Mouse (Mus musculus) lung, postnatal 36 days (tissue): ENCODE measurements at regions not wholly inside any gene's neighbourhood (a gene's known extent, or its start where the extent isn't known, plus 50 kb on each side); places are given as distances from the start of the nearest gene placed in this dataset.

Experiments
- DNase-seq: peaks from one replicate; pipeline ENCODE4 v3.0.0; 2022; ENCODE audit warnings: mixed read lengths

DNA sequence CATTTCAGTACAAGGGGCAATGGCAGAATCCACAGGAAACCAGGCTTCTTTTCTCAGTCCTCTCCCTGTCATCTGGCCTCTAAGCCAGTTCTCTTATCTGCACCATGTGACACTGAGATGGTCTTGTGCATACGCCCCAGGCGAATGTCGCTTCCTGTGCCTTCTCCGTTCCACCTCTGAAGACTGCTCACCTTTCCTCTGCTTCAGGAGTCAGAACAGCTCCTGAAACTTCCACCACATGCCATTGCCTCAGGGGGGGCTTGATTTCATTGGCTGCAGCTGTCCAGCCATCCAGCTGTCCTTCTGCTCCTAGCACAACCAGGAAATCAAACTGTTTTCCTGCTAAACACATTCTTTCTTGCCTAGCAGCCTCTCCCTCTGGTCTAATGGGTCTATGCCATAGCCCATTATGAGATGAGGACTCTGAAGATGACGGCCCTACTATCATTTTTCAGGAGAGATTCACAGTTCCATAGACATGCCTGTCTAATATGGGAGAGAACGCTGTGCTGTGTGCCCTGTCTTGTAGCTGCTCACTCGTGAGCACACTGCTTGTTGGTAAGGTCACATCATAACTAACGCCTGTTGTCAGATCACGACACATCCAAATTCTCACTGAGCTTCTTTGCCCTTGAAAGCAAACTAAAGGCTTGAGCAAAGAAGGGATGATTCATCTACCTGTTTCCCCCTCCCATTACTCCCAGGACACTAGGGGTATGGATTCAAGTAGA is 129.9 kb upstream of the Fmo9 start:
- no peak for DNase-seq

DNA sequence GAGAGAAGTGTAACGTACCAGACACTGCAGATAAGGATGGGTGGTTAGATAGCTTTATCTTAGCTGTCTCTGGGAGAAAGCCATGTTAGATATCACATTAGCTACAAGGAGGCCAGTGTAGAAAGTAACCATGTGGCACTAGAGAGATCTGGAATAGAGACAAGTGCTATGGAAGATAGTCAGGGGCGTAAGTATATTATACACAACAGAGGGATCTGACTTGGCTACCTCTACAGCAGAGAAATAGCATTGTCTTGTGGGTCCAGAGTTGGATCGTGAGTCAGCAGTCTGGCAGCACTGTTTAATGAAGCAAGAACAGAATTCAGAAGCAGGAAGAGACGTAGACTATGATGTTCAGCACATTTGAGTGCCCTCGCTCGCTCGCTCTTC is 130.4 kb upstream of the Fmo9 start:
- DNase-seq, result no peak

DNA sequence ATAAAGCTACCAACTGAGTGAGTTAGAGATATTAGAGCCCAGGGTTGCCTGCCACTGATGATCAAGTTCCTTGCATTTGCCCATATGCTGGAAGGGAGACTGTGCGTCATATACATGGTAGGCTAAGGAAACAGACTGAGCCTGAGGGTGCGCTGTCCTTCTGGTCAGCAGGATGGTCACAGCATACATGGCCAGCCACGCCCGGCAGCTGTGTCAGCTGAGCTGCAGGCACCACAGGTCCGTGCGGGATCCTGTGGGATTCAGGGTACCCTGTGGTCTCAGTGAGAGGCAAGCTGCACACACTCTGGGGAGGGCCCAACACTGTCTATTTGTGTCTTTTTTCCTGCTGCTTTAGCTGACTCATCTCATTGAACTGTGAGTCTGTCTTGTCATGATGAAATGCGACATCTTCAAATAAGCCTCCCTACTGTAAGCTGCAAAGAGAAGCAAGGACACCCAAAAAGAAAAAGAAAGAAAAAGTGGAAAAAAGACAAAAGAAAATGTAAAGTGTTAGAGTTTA is 131.3 kb upstream of the Fmo9 start:
- DNase-seq, result no peak

DNA sequence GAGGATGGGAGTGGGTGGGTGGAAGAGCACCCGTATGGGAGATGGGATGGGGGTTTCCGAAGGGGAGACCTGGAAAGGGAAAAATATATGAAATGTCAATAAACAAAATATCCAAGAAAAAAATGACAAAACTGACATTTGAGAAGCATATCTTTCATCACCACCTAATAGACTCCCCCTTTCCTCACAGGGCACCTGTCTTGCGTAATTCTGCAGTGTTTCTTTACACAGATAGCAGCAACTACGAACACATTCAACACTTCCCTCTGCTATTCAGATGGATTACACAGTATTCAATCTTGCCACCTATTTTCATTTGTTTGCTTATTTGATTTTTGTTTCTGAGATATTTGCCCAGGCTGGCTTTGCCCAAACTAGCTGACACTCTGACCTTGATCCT is 136.3 kb upstream of the Fmo9 start:
- DNase-seq, result no peak

DNA sequence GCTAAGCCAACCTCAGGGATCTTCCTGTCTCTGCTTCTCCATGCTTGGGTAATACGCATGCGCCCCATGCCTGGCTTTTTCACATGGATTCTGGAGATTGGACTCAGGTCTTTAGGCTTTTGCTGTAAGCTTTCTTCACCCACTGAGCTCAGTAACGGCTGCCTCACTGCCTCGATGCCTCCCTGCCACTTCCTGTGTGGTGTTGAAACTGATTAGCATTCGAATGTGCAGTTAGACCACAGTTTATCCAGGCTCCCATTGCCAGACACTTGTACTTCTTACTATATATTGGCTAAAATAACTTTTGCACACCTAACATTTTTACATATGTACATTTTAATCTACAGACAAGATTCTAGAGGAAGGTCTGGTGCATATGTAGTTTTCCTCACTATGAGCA is 137.0 kb upstream of the Fmo9 start:
- DNase-seq, result peak; percentile 20

DNA sequence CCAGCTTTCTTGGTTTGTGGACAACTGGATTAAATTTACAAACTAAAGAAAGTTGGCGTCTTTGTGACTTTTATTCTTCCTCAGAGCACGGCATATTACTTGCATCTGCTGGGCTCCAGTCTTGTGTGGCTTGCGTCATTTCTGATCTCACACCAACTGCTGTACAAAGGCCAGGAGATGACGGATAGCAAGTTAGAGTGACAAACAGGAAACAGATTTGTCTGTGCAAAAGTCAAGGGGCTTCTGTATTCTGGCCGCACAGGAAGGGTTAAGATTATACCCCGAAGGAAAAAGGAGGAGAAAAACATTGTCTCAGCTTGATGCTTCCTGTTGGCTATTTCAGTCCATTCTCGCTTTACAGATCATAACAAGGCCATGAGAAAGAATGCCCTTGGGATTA is 137.8 kb upstream of the Fmo9 start:
- DNase-seq, result no peak

DNA sequence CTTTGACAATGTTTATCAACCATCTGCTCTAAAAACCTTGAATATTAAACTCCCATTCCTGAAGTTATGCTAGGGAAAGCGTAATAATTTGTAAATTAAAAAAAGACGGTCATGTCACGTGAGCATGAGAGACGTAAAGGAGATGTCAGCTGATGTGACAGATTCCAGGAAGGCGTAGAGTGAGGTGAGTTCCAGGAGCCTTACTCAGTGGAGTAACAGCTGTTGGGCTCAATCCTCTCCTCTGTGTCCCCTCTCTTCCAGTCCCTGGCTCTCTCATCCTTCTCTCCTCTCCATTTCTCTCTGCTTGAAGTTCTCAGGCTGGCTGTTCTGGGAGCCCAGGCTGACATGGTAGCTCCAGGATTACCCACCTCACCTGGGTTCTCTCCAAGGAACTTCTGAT is 138.4 kb upstream of the Fmo9 start:
- DNase-seq, result no peak

DNA sequence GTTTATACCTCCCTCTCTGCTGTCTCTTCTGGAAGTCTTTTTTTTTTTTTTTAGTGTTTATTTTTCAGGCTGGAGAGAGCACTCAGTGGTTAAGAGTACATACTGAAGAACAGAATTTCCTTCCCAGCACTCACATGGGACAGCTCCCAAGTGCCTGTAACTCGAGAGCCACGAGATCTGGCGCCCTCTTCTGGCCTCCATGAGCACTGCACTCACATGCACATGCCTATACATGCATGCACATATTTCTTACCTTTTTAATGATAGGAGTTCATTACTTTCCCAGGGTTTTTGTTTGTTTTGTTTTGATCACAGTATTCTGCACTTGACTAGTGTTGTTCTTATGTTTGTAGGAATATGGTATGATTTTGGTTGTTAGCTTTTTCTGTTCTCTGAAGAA is 139.5 kb upstream of the Fmo9 start:
- no peak for DNase-seq

DNA sequence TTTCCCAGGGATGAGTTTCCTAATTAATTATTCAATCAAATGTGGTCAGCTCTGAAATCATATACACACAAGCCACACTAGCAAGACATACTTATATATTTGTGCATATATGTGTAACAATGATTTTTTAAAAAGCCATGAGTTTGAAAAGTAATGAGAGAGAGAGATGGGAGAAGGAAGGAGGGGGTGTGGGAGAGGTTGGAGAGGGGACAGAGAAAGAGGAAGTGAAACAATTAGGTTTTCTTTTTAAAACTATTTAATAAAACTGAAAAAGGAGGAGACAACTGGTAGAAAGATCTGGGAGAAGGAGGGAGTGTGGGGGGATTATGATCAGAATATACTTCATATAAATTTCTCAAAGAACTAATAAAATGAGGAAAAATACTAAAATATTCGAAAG is 155.7 kb upstream of the Fmo9 start:
- no peak for DNase-seq

DNA sequence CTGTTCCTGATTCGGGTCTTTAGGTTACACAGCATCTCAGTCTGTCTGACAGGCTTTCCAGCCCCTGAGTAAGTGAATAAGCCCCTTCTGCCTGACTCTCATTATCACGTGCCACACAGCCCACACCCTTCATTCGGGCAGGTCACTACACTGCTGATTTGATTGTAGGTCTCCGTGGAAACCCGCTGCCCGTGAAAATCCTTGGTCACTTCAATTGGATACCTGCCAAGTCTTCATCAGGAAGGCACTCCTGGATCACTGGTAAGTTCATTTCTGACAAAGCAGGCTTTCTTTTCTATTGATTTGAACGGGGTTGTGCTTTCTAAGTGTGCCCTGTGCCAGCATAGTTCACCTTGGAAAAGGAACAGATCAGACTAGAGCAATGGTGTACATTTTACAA is 158.2 kb upstream of the Fmo9 start:
- no peak for DNase-seq

DNA sequence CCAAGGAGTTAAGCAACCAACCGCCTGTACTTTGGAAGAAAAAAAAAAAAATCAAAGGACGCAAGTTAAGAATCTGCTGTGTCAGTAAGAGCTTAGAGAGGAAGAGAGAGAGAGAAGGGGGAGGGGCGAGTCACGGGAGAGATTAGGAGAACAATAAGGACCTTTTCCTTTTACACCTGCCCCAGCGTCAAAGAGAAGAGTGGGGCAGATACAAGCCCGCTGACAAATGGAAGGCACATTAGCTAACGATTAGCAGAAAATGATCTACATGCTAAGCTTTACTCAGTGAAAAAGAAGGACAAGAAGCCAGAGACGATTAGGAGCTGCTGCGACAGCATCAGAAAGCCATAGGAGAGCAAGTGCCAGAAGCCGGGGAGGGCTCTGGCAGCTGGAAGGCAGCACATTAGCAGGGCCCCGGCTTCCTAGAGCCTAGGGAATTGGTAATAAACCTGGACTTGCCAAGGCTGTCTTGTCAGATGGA is 157.8 kb upstream of the Fam78b start:
- peak; percentile 9 for DNase-seq

DNA sequence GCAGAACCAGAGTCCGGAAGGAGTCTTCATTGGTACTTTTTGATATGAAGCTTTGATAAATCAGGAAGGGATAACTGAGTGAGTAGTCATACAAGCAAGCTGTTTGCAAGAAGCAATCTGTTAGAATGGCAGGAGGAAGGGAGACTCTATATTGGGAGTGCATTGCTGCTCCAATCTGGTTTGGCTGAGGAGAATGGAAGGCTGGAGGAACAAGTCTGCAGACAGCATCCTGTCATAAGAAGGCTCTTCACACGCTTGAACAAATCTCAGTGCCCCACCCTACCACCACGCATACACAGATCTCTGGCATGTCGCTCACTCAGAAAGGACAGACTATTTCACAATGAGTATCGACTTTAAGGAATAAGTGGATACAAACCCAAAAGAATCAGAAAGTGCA is 154.7 kb upstream of the Fam78b start:
- DNase-seq, result no peak

DNA sequence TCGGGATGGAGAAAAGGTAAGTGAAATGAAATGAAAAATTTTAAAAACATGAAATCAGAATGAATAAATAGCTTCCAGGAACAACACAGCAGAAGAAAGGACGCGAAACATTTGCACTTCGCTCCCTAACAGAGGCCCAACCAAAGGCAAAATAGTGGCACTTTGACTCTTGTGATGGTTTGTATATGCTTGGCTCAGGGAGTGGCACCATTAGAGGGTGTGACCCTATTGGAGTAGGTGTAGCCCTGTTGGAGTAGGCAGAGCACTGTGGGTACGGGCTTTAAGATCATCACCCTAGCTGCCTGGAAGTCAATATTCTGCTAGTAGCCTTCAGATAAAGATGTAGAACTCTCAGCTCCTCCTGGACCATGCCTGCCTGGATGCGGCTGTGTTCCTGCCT is 154.0 kb upstream of the Fam78b start:
- DNase-seq, result no peak

DNA sequence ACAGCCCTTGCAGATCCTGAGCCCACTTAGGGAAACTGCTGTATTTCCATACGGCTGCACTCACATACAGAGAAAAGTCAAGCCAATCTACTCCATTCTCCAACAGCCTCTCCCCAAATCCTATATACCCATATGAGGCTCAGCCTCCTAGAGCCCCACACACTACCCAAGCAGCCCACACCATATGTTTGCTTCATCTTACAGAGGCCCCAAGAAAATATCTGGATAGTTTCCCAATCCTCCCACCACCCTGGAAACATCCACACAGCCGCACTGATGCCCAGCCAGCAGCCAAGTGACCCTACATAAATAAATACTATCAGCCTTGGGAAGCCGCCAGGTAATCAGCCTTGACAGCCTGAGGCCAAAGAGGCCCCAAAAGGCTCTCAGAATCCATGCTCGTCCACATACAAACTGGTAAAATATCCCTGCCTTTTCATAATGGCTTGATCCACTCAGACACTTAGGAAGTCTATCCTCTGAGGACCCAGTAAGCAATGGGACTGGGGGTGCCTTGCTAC is 153.1 kb upstream of the Fam78b start:
- no peak for DNase-seq

DNA sequence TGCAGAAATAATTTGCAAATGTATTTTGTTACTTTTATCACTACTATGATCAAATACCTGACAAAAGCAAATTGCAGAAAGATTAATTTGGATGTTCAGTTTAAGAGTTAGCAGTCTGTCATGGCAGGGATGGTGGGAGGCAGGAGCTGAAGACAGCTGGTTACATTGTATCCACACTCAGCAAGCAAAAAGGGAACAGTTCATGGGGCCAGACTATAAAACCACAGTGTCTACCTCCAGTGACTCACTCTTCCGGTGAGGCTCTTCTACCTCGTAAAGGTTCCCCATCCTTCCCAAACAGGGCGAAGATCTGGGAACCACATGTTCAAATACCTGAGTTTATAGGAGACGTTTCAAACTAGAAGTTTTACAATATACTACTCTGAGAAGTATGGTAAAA is 145.2 kb upstream of the Fam78b start:
- DNase-seq, result no peak

DNA sequence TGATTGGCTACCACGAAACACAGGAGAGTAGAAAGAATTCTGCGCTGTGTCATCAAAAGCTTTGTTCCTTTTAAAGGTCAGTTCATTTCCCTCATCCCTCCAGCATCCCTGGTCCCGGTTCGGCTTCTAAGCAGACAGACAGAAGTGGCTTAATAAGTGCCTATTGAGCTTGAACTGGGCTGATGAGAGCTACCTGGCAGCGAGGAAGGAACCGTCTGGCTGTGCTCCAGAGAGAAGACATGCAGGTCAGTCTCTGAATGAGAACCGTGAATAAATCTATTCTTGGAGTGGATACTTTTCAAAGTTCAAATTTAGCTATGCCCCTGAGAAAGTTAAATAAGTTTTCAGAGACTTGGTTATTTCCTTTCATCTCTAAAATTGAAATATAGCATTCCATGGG is 135.0 kb upstream of the Fam78b start:
- no peak for DNase-seq

DNA sequence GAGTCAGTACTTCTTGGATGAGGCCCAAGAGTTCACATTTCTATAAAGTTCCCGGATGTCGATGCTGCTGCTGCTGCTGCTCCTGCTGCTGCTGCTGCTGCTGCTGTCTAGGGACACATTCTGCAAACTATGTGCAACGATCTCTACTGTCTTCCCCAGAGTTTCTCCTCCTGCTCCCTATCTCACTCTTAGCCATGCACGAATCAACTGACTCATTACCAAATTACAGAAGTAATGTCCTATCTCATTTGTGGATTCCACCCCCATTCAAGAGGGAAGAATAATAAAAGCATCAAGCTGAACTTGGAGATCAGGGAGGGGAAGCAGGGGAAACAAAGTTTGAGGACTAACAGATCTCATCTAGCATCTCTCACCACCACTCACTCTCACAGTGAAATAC is 130.0 kb upstream of the Fam78b start:
- no peak for DNase-seq

DNA sequence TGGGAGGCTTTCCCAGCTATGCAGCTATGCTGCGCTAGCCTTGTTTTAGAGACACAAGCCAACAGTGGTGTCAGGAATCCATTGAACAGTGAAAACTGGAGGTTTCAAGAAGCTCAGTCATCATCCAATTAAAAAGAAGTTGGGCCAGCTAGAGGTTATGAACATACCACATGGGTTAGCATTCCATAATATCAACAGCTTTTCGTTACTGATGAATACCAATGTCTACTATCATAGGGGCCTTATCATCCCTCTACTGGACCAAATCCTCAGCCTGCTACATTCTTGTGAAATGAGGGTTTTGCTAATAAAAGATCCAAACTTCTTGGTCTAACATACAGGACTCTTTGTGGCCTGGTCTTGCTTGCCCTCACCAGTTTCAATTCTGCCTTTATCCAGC is 124.8 kb upstream of the Fam78b start:
- no peak for DNase-seq

DNA sequence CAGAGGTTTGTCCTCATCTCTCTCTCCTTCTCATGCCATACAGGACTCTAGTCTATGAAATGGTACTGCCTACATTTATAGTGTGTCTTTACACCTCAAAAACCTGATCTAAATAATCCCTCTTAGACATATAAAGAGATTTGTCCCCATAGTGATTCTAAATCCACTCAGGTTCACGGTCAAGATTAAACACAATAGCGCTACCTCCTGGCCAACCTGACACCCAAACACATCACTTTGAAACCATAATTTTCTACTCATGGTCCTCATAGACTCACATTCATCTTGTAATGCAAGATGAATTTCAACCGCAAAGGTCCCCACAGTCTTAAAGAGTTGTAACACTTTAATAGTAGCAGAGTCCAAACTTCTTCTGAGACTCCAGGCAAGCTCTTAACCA is 118.0 kb upstream of the Fam78b start:
- no peak for DNase-seq

DNA sequence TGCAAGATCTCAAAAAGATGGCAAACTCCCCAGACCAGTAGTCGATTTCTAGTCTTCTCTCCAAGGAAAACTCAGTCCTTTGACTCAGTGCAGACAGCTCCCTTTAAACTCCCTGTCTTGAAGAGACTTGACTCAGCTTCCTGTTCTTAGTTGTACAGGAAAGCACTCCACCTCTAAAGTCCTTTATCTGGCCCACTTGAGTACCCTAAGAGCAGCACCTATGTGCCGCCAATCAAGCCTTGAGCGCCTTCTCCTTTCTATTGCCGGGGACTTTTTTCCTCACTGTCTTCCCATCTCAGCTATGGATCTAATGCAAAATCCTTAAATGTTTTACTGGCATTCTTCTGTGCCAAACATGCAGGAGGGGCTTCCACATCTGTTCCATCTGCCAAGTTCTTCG is 105.3 kb upstream of the Fam78b start:
- DNase-seq, result no peak

DNA sequence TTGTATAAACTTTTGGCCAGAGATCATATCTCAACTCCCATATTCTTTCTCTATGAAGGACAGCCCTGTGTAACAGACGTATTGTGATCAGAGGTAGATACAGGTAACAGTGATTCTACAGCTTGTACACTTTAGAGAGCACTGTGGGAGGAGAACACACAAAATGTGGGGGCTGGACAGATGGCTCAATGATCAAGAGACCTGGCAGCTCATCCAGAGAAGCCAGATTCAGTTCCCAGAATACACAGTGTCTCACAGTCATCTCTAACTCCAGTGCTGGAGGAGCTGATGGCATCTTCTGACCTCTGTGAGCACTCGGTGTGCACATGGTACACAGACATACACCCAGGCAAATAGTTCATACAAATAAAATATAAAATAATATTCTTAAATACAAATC is 102.5 kb upstream of the Fam78b start:
- no peak for DNase-seq

DNA sequence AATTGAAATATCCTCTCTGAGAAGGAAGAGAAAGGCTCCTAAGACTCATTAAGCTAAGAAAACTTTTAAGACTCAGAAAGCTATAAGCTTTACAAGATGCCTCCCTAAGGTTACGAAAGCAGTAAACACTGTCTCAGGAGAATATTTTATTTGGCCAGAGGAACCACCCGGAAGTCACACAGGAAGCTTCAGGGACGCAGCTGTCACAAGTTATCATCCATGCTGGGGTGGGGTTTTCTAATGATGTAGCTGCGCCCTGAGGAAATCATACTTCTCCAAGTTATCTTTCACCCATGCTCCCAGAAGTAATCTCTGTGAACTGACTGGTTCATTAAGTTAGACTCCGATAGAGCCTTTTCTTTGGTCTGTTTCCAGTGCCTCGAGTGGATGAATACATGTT is 102.0 kb upstream of the Fam78b start:
- no peak for DNase-seq

DNA sequence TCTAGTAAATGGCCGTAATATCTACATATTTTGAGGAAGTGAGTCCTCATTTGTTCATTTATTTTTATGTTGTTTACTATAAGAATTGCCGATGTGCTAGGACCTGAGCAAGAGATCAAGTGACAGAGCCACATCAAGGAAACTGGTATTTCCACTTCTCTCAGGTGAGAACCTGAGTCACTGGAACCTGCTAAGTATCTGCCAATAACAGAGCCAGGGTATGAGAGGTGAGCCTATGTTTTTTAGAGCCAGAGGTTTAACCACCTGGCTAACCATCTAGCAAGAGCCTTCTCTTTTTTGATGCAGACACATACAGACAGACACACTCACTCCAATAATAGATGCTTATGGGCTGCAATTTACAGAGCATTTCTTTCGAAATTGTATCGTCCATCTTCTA is 101.2 kb upstream of the Fam78b start:
- no peak for DNase-seq

DNA sequence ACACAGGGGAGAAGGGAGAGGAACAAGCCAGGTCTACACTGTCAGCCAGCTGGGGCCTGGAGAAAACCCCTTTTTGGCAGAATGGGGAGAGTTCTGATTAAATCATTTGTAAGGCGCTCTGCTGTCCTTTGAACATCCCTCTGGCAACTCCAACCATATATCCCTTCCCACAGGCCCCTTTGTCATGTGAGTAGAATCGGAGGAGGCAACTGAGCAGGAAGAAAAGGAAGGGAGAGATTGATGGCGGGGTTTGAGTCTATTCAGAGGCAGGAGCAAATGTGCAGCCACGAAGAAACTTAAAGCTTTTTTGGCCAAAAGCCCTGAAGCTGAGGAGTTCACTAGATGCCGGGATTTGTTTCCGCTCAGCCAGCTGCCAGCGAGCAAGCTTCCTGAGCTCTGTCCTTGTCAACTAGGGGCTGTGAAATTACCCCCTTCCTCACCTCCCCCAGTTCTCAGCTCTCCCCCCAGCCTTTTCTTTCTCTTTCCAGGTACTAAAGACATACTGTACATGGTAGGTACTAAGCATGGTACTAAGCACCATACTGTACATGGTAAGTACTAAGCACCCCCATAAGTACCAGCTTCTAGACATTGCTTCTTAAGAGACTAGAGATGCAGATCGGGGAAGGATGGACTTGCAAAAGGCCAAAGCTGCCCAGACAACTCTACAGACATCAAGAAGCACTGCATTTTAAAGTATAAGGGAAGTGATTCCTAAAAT is 100.6 kb upstream of the Fam78b start:
- DNase-seq, result no peak
